Mouse (Mus musculus) natural killer cell, adult 2 months (primary cell): ENCODE measurements around the gene Fcer2a.
A peak's percentile ranks its signal among the peaks of the same experiment; 100 is the strongest.

Experiments used
- DNase-seq, 2 experiments: peaks; one replicate each; pipeline ENCODE4 v3.0.0; 2022; ENCODE audit warnings: low spot score in 2 of 2

Fcer2a gene

GRCm38 (mm10) chr8:3676131-3676992, 17.6 kb downstream of the Fcer2a start, which contains the start of gene Trappc5:
Trappc5 (plus strand) TSS chr8:3676299.
- DNase-seq: peak; percentile 90 to 96

GRCm38 (mm10) chr8:3674671-3675070, 19.3 kb downstream of the Fcer2a start:
- DNase-seq: no peak

GRCm38 (mm10) chr8:3671980-3672491, 21.9 kb downstream of the Fcer2a start, which contains the start of gene Fcor:
Fcor (minus strand) TSS chr8:3672362.
- DNase-seq: peak; percentile 69 to 85

DNA sequence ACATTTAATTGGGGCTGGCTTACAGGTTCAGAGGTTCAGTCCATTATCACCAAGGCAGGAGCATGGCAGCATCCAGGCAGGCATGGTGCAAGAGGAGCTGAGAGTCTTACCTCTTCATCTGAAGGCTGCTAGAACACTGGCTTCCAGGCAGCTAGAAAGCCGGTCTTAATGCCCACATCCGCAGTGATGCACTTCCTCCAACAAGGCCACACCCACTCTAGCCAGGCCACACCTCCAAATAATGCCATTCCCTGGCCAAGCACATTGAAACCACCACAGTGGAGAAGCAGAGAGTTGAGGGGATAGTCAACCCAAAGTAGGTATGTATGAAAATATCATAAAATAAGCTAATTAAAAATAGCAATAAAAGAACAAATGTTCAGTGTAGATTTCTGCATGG, 23.6 kb downstream of the Fcer2a start:
- DNase-seq: peak; percentile 50 to 51

GRCm38 (mm10) chr8:3665507-3665906, 28.5 kb downstream of the Fcer2a start, which contains the start of gene Mcemp1:
Mcemp1 (plus strand) TSS chr8:3665754.
- DNase-seq: no peak

DNA sequence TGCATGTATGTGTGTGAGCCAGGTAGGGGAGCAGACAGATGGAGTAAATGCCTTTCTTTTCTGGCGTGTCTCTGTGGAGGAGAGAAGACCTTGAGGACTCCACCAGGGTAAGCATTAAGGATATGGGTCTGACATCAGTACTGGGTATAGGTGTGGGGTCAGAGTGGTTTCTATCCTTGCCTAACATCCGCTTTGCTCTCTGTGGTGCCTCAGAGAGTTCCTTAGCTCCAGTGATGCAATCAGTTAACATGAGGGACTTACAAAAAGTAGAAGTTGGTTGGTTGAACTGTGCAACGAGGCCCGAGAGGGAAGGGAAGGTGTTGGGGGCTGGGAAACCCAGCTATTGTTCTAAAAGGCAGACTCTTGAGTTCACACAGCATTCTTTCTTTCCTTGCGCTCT, 29.6 kb downstream of the Fcer2a start:
- no peak for DNase-seq

GRCm38 (mm10) chr8:3660889-3661288, 33.1 kb downstream of the Fcer2a start:
- DNase-seq: no peak

GRCm38 (mm10) chr8:3656725-3657381, 37.1 kb downstream of the Fcer2a start:
- no peak for DNase-seq

DNA sequence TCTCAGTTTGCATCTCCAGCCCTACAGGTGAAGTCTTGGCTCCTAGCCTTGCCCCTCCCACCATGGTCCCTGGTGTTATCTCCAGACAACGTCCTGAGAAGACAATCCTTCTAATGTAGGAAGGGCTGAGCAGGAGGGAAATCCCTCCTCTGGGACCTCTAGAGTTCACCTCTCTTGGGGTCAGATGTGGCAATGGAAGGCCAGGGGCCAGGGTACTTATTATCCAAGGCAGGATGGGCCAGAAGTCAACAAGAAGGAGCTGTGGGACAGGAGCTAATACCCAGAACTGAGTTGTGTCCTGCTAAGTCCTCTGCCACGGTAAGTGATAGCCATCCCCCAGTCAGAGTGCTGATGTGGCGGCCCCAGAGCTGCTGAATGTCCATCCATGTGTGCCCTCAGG, 38.4 kb downstream of the Fcer2a start, which contains the start of gene Retn:
Retn (plus strand) TSS at position 245 of the 400 bp plus-strand sequence.
- no peak for DNase-seq

- DNase-seq: no peak
Measured at GRCm38 (mm10) chr8:3654726-3655508, 39.1 kb downstream of the Fcer2a start.

DNA sequence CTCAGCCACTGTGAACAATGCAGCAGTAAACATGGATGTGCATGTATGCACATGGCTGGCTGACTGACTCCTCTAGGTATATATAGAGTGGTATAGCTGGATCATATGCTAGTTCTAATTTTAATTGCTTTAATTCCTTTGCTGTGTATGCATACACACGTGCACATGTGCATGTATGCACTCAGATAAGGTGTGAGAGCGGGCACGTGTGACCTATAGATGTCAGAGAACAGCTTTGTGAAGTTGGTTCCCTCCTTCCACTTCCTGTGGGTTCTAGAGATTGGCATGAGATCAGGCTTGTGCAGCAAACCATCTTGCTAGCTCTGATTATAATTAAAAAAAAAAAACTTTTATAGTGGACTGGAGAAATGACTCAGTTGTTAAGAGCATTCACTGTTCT, 41.1 kb downstream of the Fcer2a start:
- no peak for DNase-seq

DNA sequence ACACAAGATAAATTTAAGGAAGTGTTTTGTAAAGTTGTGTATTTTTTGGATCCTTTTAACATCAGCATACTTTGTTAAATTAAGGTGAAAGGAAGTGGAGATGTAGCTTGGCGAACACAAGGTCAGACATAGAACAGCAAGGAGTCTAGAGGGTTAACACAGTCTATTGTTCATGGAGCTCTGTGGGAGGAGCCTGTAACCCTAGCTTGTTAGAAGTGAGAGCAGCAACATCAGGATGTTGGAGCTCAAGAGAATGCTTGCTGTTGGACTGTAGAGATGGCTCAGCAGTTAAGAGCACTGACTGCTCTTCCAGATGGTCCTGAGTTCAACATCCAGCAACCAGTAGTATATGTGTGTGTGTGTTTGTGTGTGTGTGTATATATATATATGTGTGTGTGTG, 45.0 kb downstream of the Fcer2a start:
- no peak for DNase-seq

DNA sequence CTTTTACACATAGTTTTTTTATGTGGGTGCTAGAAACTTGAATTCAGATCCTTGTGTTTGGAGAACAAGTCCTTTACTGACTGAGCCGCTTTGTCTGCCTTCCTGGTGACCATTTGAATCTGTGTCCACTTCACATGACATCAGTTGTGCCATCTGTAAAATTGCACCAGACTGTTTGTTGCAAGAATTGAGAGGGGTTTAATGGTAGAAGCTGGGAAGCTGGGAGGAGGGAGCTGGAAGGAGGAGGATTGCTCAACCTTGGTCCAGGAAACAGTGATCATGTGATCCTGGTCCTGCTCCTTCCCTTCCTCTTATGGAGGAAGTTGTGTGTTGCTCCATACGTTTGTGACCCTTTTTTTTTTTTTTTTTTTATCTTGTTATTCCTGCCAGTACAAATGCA, 45.7 kb downstream of the Fcer2a start:
- no peak for DNase-seq

GRCm38 (mm10) chr8:3647561-3647960, 46.4 kb downstream of the Fcer2a start:
- no peak for DNase-seq

- DNase-seq: no peak
Measured at GRCm38 (mm10) chr8:3646824-3647531, 47.0 kb downstream of the Fcer2a start.

- DNase-seq: peak; percentile 25 to 60
Measured at GRCm38 (mm10) chr8:3645804-3646203, 48.2 kb downstream of the Fcer2a start.
